Mouse (Mus musculus) intestine, postnatal 0 days (tissue): ENCODE measurements around the gene 4931428F04Rik. TPM values are rescaled to one million over a fixed set of nuclear protein-coding genes. Genes with fewer than 3 reads are reported as not detected.

Experiments
- ATAC-seq: fragments of 200-750 bp; cut with Nextera tagmentation; 2 replicates; pipeline ENCODE4 v1.8.0; 2017; ENCODE audit warnings: mild to moderate bottlenecking, moderate TSS enrichment, moderate library complexity
- H3K27ac ChIP-seq: fragments of 300-500 bp; sonication (generic); 2 replicates; pipeline ENCODE4 v1.5.1; 2014; ENCODE audit warnings: mild to moderate bottlenecking, low read depth, low read length, moderate library complexity
- H3K27me3 ChIP-seq: fragments of 300-500 bp; sonication (generic); replicated peaks from 2 replicates; pipeline ENCODE4 v1.6.1; 2014; ENCODE audit warnings: low read length, mixed read lengths; ENCODE audit not compliant: control insufficient read depth, insufficient read depth
- H3K36me3 ChIP-seq: fragments of 300-500 bp; sonication (generic); 2 replicates; pipeline ENCODE4 v1.6.1; 2014; ENCODE audit warnings: mild to moderate bottlenecking, moderate library complexity; ENCODE audit not compliant: control insufficient read depth, insufficient read depth
- H3K4me1 ChIP-seq: fragments of 300-500 bp; sonication (generic); replicated peaks from 2 replicates; pipeline ENCODE4 v1.6.1; 2014; ENCODE audit warnings: antibody characterized with exemption, low read length, mixed read lengths; ENCODE audit not compliant: control insufficient read depth, insufficient read depth
- H3K4me2 ChIP-seq: fragments of 300-500 bp; sonication (generic); replicated peaks from 2 replicates; pipeline ENCODE4 v1.6.1; 2014; ENCODE audit warnings: low read depth, mild to moderate bottlenecking, moderate library complexity
- H3K4me3 ChIP-seq: fragments of 300-500 bp; sonication (generic); 2 replicates; pipeline ENCODE4 v1.5.1; 2014; ENCODE audit warnings: low read depth, low read length
- H3K9ac ChIP-seq: fragments of 300-500 bp; sonication (generic); 2 replicates; pipeline ENCODE4 v1.6.1; 2014; ENCODE audit warnings: mild to moderate bottlenecking, low read depth, low read length
- H3K9me3 ChIP-seq: fragments of 300-500 bp; sonication (generic); 2 replicates; pipeline ENCODE4 v1.6.1; 2016; ENCODE audit warnings: mixed run types; ENCODE audit not compliant: control insufficient read depth
- CTCF ChIP-seq: sonication (generic); IDR thresholded peaks from 2 replicates; pipeline ENCODE4 v1.5.1; 2016; ENCODE audit warnings: low read depth, mild to moderate bottlenecking, control low read depth, antibody characterized with exemption, moderate library complexity
- WGBS: fragments of 180-500 bp; shearing (Covaris S2); extraction: QIAGEN DNeasy Blood & Tissue Kit; methylation state at CpG from one replicate; pipeline ENCODE4 v1.1.7; 2014; 5-methylcytosine and 5-hydroxymethylcytosine counted together
- polyA plus RNA-seq: library from polyadenylated mRNA; unstranded; fragments of >200 nt; fragmentation: Nextera tagmentation; extraction: Ambion mirVana; gene quantifications from 2 replicates; pipeline ENCODE4 v1.2.1, GENCODE M21; 2015

Gene 4931428F04Rik
- polyA plus RNA-seq, 1 experiment from 2014 or later = 1.5 TPM

- H3K27me3 ChIP-seq = peaks cover 66% of the 10 kb centered on the region
Observed at GRCm38 (mm10) chr8:105276292-105277120, 13.2 kb downstream of the 4931428F04Rik start.

GRCm38 (mm10) chr8:105275840-105276239 is 13.8 kb downstream of the 4931428F04Rik start, which contains the start of gene Nol3:
Gene Nol3, plus strand, starts transcription at chr8:105276140.
- WGBS = 7% methylated on average over 10 of the region's 10 CpGs
- H3K27me3 ChIP-seq = peaks cover 73% of the 10 kb centered on the region
- ATAC-seq = no peak
- H3K4me2 ChIP-seq = peak within 1 kb of the TSS; percentile 83
- H3K4me1 ChIP-seq = peaks cover 9% of the 10 kb centered on the region
- H3K9ac ChIP-seq = peak within 1 kb of the TSS; percentile 11; the same call in 1 of the 2 replicates
- H3K36me3 ChIP-seq = no peaks in the 10 kb centered on the region
- no peak within 1 kb of the TSS for H3K27ac ChIP-seq
- H3K4me3 ChIP-seq = peak within 1 kb of the TSS; percentile 39
- TF ChIP-seq CTCF = no peak
- no peaks in the 10 kb centered on the region for H3K9me3 ChIP-seq

More at GRCm38 (mm10) chr8:105276292-105277120, 13.2 kb downstream of the 4931428F04Rik start:
- Histone ChIP-seq H3K9ac (peak overlapping the region; percentile 11; the same call in 1 of the 2 replicates), H3K4me3 (peak overlapping the region; percentile 39), H3K36me3 (no peaks in the 10 kb centered on the region), H3K4me1 (peaks cover 9% of the 10 kb centered on the region), H3K4me2 (peak overlapping the region; percentile 83), H3K9me3 (no peaks in the 10 kb centered on the region), H3K27ac (no peak overlapping the region)
- TF ChIP-seq CTCF = 0 out of 2 replicates have a peak, but pooled peaks have one; percentile 7
- 4% methylated on average over 30 of the region's 30 CpGs for WGBS
- ATAC-seq = no peak

- H3K9ac ChIP-seq = no peak overlapping the region
- WGBS = 16% methylated on average over 11 of the region's 11 CpGs
- peak overlapping the region; percentile 39; the same call in 1 of the 2 replicates for H3K4me3 ChIP-seq
- peak overlapping the region; percentile 83 for H3K4me2 ChIP-seq
- no peaks in the 10 kb centered on the region for H3K36me3 ChIP-seq
- no peak for TF ChIP-seq CTCF
- H3K4me1 ChIP-seq = peaks cover 10% of the 10 kb centered on the region
- H3K9me3 ChIP-seq = no peaks in the 10 kb centered on the region
- peaks cover 77% of the 10 kb centered on the region for H3K27me3 ChIP-seq
- ATAC-seq = no peak
- no peak overlapping the region for H3K27ac ChIP-seq
Observed at GRCm38 (mm10) chr8:105275387-105275786, 14.3 kb downstream of the 4931428F04Rik start.

GRCm38 (mm10) chr8:105270916-105271186 is 18.8 kb downstream of the 4931428F04Rik start:
- Histone ChIP-seq H3K27me3 (peaks cover 73% of the 10 kb centered on the region), H3K4me3 (no peak overlapping the region), H3K36me3 (peaks cover 10% of the 10 kb centered on the region; the same call in 1 of the 2 replicates), H3K9ac (no peak overlapping the region), H3K4me2 (no peak overlapping the region), H3K27ac (no peak overlapping the region), H3K9me3 (no peaks in the 10 kb centered on the region), H3K4me1 (peaks cover 19% of the 10 kb centered on the region; the same call in 1 of the 2 replicates)
- no peak for ATAC-seq
- 8% methylated on average over 11 of the region's 11 CpGs for WGBS
- no peak for TF ChIP-seq CTCF

GRCm38 (mm10) chr8:105270101-105270915 is 19.4 kb downstream of the 4931428F04Rik start:
- no peak for ATAC-seq
- no peaks in the 10 kb centered on the region for H3K9me3 ChIP-seq
- H3K4me1 ChIP-seq = peaks cover 17% of the 10 kb centered on the region; the same call in 1 of the 2 replicates
- no peak overlapping the region for H3K9ac ChIP-seq
- H3K4me3 ChIP-seq = peak overlapping the region; percentile 43
- no peak for TF ChIP-seq CTCF
- WGBS = 8% methylated on average over 39 of the region's 39 CpGs
- H3K4me2 ChIP-seq = peak overlapping the region; percentile 78
- no peak overlapping the region for H3K27ac ChIP-seq
- peaks cover 69% of the 10 kb centered on the region for H3K27me3 ChIP-seq
- H3K36me3 ChIP-seq = peaks cover 10% of the 10 kb centered on the region; the same call in 1 of the 2 replicates
